Mouse (Mus musculus) ES-E14 (cell line): ENCODE results near the gene Hk3.

ENCODE experiments used
- CHD2 ChIP-seq: IDR thresholded peaks from 2 replicates; pipeline ENCODE4 v1.6.1; 2014; ENCODE audit warnings: mild to moderate bottlenecking, low read depth, low read length, inconsistent platforms
- HCFC1 ChIP-seq: IDR thresholded peaks from 2 replicates; pipeline ENCODE4 v1.6.1; 2012; ENCODE audit warnings: low read length, inconsistent platforms, borderline replicate concordance; ENCODE audit not compliant: insufficient read depth
- MAFK ChIP-seq: IDR thresholded peaks from 2 replicates; pipeline ENCODE4 v1.6.1; 2014; ENCODE audit warnings: mild to moderate bottlenecking, low read depth, low read length, inconsistent platforms; ENCODE audit not compliant: insufficient read depth
- ZC3H11A ChIP-seq: IDR thresholded peaks from 2 replicates; pipeline ENCODE4 v1.6.1; 2012; ENCODE audit warnings: low read depth, mild to moderate bottlenecking, inconsistent platforms, low read length, borderline replicate concordance
- ZNF384 ChIP-seq: IDR thresholded peaks from 2 replicates; pipeline ENCODE4 v1.6.1; 2012; ENCODE audit warnings: low read depth, low read length, inconsistent platforms

DNA sequence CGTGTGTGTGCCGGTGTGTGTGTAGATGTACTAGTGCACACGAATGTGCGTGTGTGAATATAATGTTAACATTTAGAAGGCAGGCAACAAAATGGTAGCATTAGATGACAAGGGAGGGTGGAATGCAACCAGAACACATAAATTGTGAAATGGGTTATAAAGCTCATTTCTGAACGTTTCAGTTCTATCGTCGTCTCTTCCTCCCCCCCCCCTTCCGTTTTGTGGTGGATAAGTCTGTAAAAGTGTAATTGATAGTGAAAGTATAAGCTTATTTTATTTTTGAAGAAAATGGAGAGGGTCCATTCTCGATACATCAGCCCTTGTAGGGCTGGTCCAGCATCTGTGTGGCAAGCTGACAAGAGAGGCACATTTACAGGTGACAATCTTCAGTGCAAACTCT lies 2.5 kb downstream of the Hk3 start:
- no peak for TF ChIP-seq MAFK
- TF ChIP-seq HCFC1, result no peak
- TF ChIP-seq ZC3H11A, result no peak
- no peak for TF ChIP-seq ZNF384
- TF ChIP-seq CHD2, result no peak
